Mouse (Mus musculus) heart, embryonic 13.5 days (tissue): ENCODE results near the gene Krt71. TPM values are rescaled to one million over a fixed set of nuclear protein-coding genes. Genes with fewer than 3 reads are reported as not detected.

Experiments
- ATAC-seq: fragments of 200-750 bp; cut with Nextera tagmentation; 2 replicates; pipeline ENCODE4 v1.8.0; 2017; ENCODE audit warnings: moderate TSS enrichment; ENCODE audit not compliant: insufficient number of reproducible peaks, low FRiP score, low TSS enrichment; ENCODE audit errors: extremely low read depth
- H3K27ac ChIP-seq: fragments of 300-500 bp; sonication (generic); replicated peaks from 2 replicates; pipeline ENCODE4 v1.5.1; 2015; ENCODE audit warnings: moderate library complexity, mild to moderate bottlenecking, inconsistent platforms
- H3K27me3 ChIP-seq: fragments of 300-500 bp; sonication (generic); replicated peaks from 2 replicates; pipeline ENCODE4 v1.6.1; 2015; ENCODE audit warnings: mild to moderate bottlenecking, inconsistent platforms
- H3K36me3 ChIP-seq: fragments of 300-500 bp; sonication (generic); 2 replicates; pipeline ENCODE4 v1.6.1; 2015; ENCODE audit warnings: mild to moderate bottlenecking, inconsistent platforms
- H3K4me1 ChIP-seq: fragments of 300-500 bp; sonication (generic); 2 replicates; pipeline ENCODE4 v1.6.1; 2015; ENCODE audit warnings: inconsistent platforms
- H3K4me2 ChIP-seq: fragments of 300-500 bp; sonication (generic); 2 replicates; pipeline ENCODE4 v1.6.1; 2015; ENCODE audit warnings: inconsistent platforms, mild to moderate bottlenecking, moderate library complexity
- H3K4me3 ChIP-seq: fragments of 300-500 bp; sonication (generic); 2 replicates; pipeline ENCODE4 v1.5.1; 2015; ENCODE audit warnings: moderate library complexity, mild to moderate bottlenecking, inconsistent platforms
- H3K9ac ChIP-seq: fragments of 300-500 bp; sonication (generic); 2 replicates; pipeline ENCODE4 v1.6.1; 2015; ENCODE audit warnings: inconsistent platforms, mild to moderate bottlenecking, moderate library complexity
- H3K9me3 ChIP-seq: fragments of 300-500 bp; sonication (generic); 2 replicates; pipeline ENCODE4 v1.6.1; 2016; ENCODE audit warnings: inconsistent platforms
- WGBS: fragments of 180-500 bp; shearing (Covaris S2); methylation state at CpG from one replicate; pipeline ENCODE4 v1.1.7; 2015; ENCODE audit warnings: mixed read lengths; 5-methylcytosine and 5-hydroxymethylcytosine counted together
- polyA plus RNA-seq: library from polyadenylated mRNA; unstranded; fragments of >200 nt; fragmentation: Nextera tagmentation; extraction: Ambion mirVana; gene quantifications from 2 replicates; pipeline ENCODE4 v1.2.1, GENCODE M21; 2015

Krt71 gene
- not detected in 2 replicates for polyA plus RNA-seq

DNA sequence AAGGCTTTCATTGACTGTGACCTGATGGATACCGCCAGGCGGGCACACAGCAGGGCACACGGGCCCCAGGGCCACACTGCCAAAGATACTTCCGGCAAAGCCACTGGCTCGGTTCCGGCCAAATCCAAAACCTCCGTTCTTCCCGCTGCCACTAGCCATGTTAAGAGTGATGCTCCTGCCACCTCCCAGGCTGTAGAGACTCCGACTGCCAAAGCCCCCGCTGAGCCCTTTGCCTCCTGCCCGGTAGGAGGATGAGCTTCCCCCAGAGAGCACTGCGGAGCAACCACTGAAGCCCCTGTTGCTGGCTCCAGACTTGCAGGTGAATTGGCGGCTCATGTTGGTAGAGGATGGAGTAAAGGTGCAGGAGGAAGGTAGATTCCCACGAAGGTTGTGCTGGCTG is at the start of gene Krt71:
Gene Krt71 (minus strand): TSS at position 399 of the 400 bp plus-strand sequence.
- no peaks in the 10 kb centered on the region for H3K4me1 ChIP-seq
- no peak within 1 kb of the TSS for H3K4me3 ChIP-seq
- WGBS: 47% methylated on average over 14 of the region's 14 CpGs
- no peak for ATAC-seq
- no peak within 1 kb of the TSS for H3K4me2 ChIP-seq
- H3K9ac ChIP-seq: no peak within 1 kb of the TSS
- peaks cover 63% of the 10 kb centered on the region for H3K27me3 ChIP-seq
- no peaks in the 10 kb centered on the region for H3K9me3 ChIP-seq
- H3K36me3 ChIP-seq: no peaks in the 10 kb centered on the region
- H3K27ac ChIP-seq: no peak within 1 kb of the TSS

DNA sequence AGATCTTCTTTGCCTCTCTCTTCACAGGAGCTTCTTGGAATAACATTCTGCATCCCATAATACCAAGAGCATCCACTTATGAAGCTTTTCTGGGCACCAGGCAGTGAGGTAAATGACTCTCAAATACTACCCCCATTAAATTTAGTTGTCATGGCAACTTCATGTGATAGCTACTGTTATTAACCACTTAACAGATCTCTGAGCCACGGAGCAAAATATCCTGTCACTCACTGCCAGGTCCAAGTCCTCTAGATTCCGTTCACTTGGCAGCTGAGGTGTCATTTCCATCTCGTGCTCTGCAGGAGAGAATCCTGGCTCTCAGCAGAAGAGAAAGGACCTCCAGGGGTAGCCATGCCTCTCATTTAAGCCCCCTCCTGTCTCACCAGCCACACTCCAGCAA is 48.0 kb upstream of the Krt71 start:
- Histone ChIP-seq H3K4me1 (no peaks in the 10 kb centered on the region), H3K4me3 (no peak overlapping the region), H3K36me3 (no peaks in the 10 kb centered on the region), H3K4me2 (no peak overlapping the region), H3K27me3 (peaks cover 62% of the 10 kb centered on the region), H3K9ac (no peak overlapping the region), H3K9me3 (no peaks in the 10 kb centered on the region), H3K27ac (no peak overlapping the region)
- 10% methylated on average over 3 of the region's 3 CpGs for WGBS
- no peak for ATAC-seq

DNA sequence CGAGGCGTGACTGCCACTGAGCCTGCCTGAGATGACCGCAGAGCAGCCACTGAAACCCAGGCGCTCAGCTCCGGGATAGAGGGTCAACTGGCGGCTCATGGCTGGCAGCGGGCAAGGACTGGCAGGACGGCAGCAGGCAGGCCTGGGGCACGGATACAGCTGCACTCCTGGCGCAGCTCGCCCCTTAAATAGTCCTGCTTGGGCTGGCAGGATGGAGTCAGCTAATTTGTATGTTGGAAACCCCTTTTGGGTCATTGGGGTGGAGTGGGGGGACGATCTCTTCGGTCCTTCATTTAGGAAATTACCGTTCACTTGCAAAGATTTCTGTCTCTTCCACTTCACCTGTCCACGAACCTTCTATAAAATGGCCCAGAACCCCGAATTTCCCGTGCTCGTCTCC is 43.5 kb upstream of the Krt71 start, which contains the start of gene Krt72:
Gene Krt72 (minus strand): TSS at position 101 of the 400 bp plus-strand sequence.
- no peak within 1 kb of the TSS for H3K4me3 ChIP-seq
- no peaks in the 10 kb centered on the region for H3K36me3 ChIP-seq
- WGBS: 72% methylated on average over 18 of the region's 18 CpGs
- no peak within 1 kb of the TSS for H3K27ac ChIP-seq
- H3K4me2 ChIP-seq: no peak within 1 kb of the TSS
- ATAC-seq: no peak
- H3K9me3 ChIP-seq: no peaks in the 10 kb centered on the region
- peaks cover 56% of the 10 kb centered on the region for H3K27me3 ChIP-seq
- no peak within 1 kb of the TSS for H3K9ac ChIP-seq
- H3K4me1 ChIP-seq: no peaks in the 10 kb centered on the region

DNA sequence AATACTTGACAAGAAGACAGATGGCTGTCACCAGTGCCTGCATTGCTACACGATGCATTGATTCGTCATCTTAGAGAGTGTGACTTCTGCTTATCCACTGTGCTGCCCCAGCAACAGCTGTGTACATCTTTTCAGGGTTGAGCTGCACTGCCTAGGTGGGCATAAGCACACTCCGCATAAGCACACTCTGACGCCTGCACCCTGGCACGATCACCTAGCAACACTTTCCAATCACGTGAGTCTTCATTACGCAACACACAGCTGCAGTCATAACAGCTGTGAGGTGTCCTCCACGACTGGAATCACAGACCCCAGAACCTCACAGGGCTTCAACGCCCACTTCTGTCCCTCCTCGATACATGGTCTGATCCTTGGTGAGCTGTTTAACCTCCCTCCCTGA is 30.5 kb upstream of the Krt71 start:
- Histone ChIP-seq H3K4me2 (no peak overlapping the region), H3K9me3 (no peaks in the 10 kb centered on the region), H3K4me3 (no peak overlapping the region), H3K9ac (no peak overlapping the region), H3K4me1 (no peaks in the 10 kb centered on the region), H3K27ac (no peak overlapping the region), H3K36me3 (no peaks in the 10 kb centered on the region), H3K27me3 (peaks cover 67% of the 10 kb centered on the region)
- 77% methylated on average over 10 of the region's 10 CpGs for WGBS
- ATAC-seq: no peak

DNA sequence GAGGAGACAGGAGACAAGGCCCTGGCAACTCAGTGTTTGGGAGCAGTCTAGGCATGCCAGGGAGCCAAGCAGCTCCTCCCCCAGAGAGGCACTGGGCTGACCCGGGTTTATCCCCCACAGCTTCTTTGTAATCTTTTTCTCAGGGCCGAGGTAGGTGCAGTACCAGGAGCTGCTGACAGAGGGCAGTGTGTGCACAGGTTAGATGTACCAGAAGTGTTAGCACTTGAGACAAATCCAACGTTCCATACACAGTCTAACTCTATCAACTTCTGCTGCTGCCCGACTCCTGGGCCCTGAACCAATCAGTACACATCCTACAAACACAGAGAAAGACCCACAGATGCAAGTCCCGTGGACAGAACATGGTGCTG is 29.8 kb upstream of the Krt71 start:
- Histone ChIP-seq H3K4me3 (no peak overlapping the region), H3K27ac (no peak overlapping the region), H3K27me3 (peaks cover 72% of the 10 kb centered on the region), H3K4me1 (no peaks in the 10 kb centered on the region), H3K9me3 (no peaks in the 10 kb centered on the region), H3K4me2 (no peak overlapping the region), H3K9ac (no peak overlapping the region), H3K36me3 (no peaks in the 10 kb centered on the region)
- WGBS: 1% methylated on average over 5 of the region's 5 CpGs
- ATAC-seq: no peak

DNA sequence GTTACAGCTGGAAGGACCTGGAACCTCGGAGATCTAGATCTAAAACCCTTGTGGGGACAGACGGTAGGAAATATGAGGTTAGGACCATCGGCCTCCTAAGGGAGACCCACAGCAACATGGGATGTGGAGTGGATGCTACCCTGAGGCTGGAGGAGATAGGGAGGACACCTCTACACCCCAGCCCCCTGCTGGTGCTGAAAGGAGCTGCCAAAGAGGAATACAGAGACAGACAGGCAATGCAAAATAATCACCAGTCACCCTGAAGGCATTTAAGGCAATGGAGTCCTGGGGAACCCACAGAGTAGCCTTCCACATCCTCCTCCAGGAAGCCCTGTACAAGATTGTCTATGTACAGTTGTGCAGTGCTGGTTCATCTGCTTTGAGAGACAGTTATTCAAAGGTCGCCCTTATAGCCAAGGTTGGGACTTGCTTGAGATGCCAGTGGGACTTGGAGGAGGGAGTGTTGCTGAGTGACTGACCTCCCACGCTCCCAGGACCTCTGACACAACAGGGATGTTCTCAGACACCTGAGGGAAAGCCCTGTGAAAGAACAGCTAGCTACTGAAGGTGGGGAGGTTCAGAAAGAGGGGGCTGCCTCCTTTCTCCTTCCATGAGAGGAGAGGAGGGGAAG is 29.3 kb upstream of the Krt71 start:
- H3K9me3 ChIP-seq: no peaks in the 10 kb centered on the region
- H3K36me3 ChIP-seq: no peaks in the 10 kb centered on the region
- no peak for ATAC-seq
- H3K27me3 ChIP-seq: peaks cover 77% of the 10 kb centered on the region
- no peaks in the 10 kb centered on the region for H3K4me1 ChIP-seq
- no peak overlapping the region for H3K4me2 ChIP-seq
- H3K4me3 ChIP-seq: no peak overlapping the region
- no peak overlapping the region for H3K9ac ChIP-seq
- H3K27ac ChIP-seq: no peak overlapping the region
- WGBS: 63% methylated on average over 5 of the region's 5 CpGs

DNA sequence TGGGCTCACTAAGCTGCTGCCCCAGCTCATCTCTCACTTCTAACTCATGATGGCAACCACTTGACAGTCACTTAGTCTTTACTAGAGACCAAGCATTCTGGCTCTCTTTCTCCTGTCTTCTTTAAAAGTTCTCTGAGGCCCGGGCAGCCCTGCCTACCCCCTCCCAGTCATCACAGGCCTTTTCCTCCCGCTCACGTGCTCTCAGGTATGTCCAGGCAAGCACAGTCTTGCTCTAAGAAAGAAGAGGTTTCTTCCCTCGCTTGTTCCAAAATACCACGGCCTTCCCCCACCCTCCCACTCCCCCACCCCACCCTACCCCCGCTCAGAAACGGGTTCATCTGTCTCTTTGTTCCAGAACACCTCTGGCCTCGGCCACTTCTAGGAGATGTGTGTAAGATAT is 27.3 kb upstream of the Krt71 start:
- ATAC-seq: no peak
- 24% methylated on average over 8 of the region's 8 CpGs for WGBS

DNA sequence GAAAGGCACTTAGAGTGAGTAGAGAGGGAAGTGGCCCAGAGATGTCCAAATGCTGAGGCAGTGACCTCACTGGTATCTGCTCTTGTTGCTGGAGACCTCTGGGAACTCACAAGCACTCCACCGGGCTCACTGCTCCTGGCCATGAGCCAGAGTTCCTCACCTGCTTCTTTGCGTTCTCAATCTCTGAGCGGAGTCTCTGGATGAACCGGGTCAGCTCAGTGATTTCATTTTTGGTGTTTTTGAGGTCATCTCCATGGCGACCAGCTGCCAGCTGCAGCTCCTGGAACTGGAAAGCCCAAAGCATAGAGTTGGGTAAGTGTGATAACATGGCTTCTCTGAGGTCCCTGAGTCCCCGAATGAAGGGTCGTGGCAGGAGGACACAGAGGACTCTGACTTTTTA is 5.1 kb downstream of the Krt71 start:
- Histone ChIP-seq H3K9ac (no peak overlapping the region), H3K9me3 (no peaks in the 10 kb centered on the region), H3K36me3 (no peaks in the 10 kb centered on the region), H3K4me3 (no peak overlapping the region), H3K27ac (no peak overlapping the region), H3K4me2 (no peak overlapping the region), H3K4me1 (no peaks in the 10 kb centered on the region), H3K27me3 (peaks cover 48% of the 10 kb centered on the region)
- ATAC-seq: no peak
- 70% methylated on average over 7 of the region's 7 CpGs for WGBS

More for the DNA sequence above, 27.3 kb upstream of the Krt71 start:
- peaks cover 85% of the 10 kb centered on the region for H3K27me3 ChIP-seq
- no peak overlapping the region for H3K9ac ChIP-seq
- no peaks in the 10 kb centered on the region for H3K36me3 ChIP-seq
- no peaks in the 10 kb centered on the region for H3K9me3 ChIP-seq
- no peak overlapping the region for H3K4me3 ChIP-seq
- no peak overlapping the region for H3K4me2 ChIP-seq
- H3K27ac ChIP-seq: no peak overlapping the region
- no peaks in the 10 kb centered on the region for H3K4me1 ChIP-seq

DNA sequence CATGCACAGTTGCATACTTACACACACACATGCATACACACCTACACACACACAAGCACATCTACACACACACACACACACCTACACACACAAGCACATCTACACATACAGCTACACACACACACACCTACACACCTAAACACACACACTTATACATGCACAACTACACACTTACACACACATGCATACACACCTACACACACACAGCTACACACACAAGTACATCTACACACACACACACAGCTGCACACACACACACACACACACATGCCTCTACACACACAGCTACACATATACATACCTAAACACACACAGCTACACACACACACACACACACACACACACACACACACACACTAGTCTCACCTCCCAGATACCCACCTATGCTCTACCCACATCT is 12.3 kb downstream of the Krt71 start:
- no peak for ATAC-seq
- H3K36me3 ChIP-seq: no peaks in the 10 kb centered on the region
- no peak overlapping the region for H3K9ac ChIP-seq
- H3K4me1 ChIP-seq: no peaks in the 10 kb centered on the region
- H3K27me3 ChIP-seq: peaks cover 28% of the 10 kb centered on the region
- no peak overlapping the region for H3K4me3 ChIP-seq
- H3K4me2 ChIP-seq: no peak overlapping the region
- no peaks in the 10 kb centered on the region for H3K9me3 ChIP-seq
- H3K27ac ChIP-seq: no peak overlapping the region

DNA sequence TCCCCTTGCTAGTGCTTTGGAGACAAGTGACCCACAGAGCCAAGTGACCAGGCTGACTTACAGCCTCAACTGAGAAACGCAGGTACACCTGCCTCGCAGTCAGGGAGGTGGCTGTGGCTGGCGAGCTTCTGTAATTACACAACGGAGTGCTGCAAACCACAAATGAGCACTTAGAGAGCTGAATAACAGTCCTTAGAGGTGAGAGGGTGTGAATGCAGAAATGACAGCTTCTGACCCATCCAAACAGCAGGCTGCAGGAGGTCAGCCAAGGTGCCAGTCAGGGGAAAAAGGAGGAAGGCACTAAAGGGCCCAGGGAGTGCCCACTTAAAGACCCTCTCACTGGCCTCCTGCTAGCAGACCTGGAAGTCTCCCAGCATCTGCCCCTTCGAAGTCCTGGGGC is 18.2 kb downstream of the Krt71 start:
- Histone ChIP-seq H3K4me1 (no peaks in the 10 kb centered on the region), H3K27ac (no peak overlapping the region), H3K9ac (no peak overlapping the region), H3K27me3 (peaks cover 56% of the 10 kb centered on the region), H3K36me3 (no peaks in the 10 kb centered on the region), H3K4me3 (no peak overlapping the region), H3K9me3 (no peaks in the 10 kb centered on the region), H3K4me2 (no peak overlapping the region)
- WGBS: 43% methylated on average over 5 of the region's 5 CpGs
- no peak for ATAC-seq

DNA sequence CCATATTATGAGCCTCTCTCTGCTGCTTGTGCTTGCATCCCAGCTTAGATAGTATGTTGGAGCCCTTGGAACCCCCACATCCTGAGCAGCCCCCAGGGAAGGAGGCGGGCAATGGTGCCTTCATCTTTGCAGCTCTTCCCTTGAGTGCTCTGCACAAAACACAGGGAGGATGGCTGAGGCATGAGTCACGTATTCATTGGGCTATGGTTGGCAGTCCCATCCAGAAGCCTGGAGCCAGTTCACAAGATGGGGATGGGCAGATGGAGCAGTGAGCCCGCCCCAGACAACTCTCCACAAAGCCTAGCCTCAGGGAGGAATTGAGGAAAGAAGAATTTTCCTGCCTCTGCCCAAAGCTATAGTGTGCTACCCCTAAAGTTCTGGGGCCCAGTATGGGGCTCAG is 27.1 kb downstream of the Krt71 start:
- H3K27me3 ChIP-seq: peaks cover 29% of the 10 kb centered on the region
- 53% methylated on average over 3 of the region's 3 CpGs for WGBS
- no peaks in the 10 kb centered on the region for H3K36me3 ChIP-seq
- no peak overlapping the region for H3K4me2 ChIP-seq
- H3K4me1 ChIP-seq: no peaks in the 10 kb centered on the region
- no peaks in the 10 kb centered on the region for H3K9me3 ChIP-seq
- H3K9ac ChIP-seq: no peak overlapping the region
- ATAC-seq: no peak
- H3K27ac ChIP-seq: no peak overlapping the region
- H3K4me3 ChIP-seq: no peak overlapping the region

DNA sequence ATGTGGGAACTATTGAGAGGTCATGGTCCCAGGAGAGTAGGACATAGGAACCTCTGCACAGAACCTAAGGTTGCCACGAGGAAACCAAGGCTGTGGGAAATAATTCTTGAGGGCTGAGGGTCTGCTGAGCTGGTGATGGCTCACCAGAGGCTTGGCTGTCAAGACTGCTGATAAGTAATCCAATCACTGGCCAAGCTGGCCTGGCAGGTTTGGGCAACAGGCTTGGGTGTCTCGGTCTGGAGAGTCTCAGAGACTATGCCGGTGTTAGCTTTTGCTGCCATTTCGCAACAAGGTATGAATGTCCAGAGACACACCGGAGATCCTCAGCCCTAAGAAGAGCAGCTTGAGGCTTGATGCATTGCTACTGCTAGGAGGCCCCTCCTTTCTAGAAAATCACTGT is 28.6 kb downstream of the Krt71 start:
- H3K9ac ChIP-seq: no peak overlapping the region
- H3K27me3 ChIP-seq: peaks cover 24% of the 10 kb centered on the region
- H3K4me2 ChIP-seq: no peak overlapping the region
- no peaks in the 10 kb centered on the region for H3K36me3 ChIP-seq
- no peaks in the 10 kb centered on the region for H3K9me3 ChIP-seq
- ATAC-seq: no peak
- H3K4me3 ChIP-seq: no peak overlapping the region
- H3K27ac ChIP-seq: no peak overlapping the region
- WGBS: 63% methylated on average over 5 of the region's 5 CpGs
- no peaks in the 10 kb centered on the region for H3K4me1 ChIP-seq
